Mouse (Mus musculus) lung, adult 2 months (tissue): Measurements from ENCODE around the gene Chrna4. TPM values are rescaled to one million over a fixed set of nuclear protein-coding genes. Genes with fewer than 3 reads are reported as not detected.

Experiments used
- DNase-seq: peaks from one replicate; pipeline ENCODE4 v3.0.0; 2022
- H3K4me1 ChIP-seq: fragments of 200-500 bp; 2 replicates; pipeline ENCODE4 v1.6.1; 2011; ENCODE audit warnings: low read length; ENCODE audit not compliant: control insufficient read depth, insufficient read depth
- H3K4me3 ChIP-seq: fragments of 200-500 bp; replicated peaks from 2 replicates; pipeline ENCODE3; 2011; ENCODE audit warnings: low read depth, mild to moderate bottlenecking, control low read depth, low read length; ENCODE audit errors: extremely low read depth
- CTCF ChIP-seq: fragments of 200-500 bp; IDR thresholded peaks from 2 replicates; pipeline ENCODE4 v1.5.1; 2011; ENCODE audit warnings: mild to moderate bottlenecking, low read length, control low read depth; ENCODE audit not compliant: insufficient read depth
- POLR2A ChIP-seq: fragments of 200-500 bp; IDR thresholded peaks from 2 replicates; pipeline ENCODE4 v1.6.1; 2011; ENCODE audit warnings: low read depth, mild to moderate bottlenecking, control low read depth, low read length, borderline replicate concordance; ENCODE audit errors: extremely low read depth
- WGBS: fragments of 180-500 bp; shearing (Covaris S2); methylation state at CpG from one replicate; pipeline ENCODE4 v1.1.7; 2018; 5-methylcytosine and 5-hydroxymethylcytosine counted together
- polyA plus RNA-seq: library from polyadenylated mRNA; depleted of rRNA; stranded (reverse); fragments of >200 nt; gene quantifications from 2 replicates; pipeline ENCODE4 v1.2.3, GENCODE M21; 2012

Gene Chrna4
- polyA plus RNA-seq, 1 experiment = not detected

DNA sequence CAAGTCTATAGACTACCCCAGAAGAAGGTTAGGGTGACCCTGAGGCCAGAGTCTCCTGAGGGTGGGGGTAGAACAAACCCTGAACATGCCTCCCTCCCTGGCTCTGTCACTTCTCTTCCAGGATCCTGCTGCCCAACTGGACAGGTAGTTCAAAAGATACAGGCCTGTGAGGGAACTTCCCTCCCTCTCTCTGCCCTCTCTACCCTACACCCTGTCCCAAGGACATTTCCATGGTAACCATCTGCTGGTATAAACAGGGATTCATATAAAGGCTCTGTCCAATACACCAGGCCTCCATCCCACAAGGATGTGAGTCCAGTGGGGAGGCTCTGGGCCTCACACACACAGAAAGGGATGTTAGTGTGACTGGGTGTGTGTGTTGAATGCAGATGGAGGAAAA is 970 bp downstream of the Chrna4 start:
- H3K4me1 ChIP-seq = no peaks in the 10 kb centered on the region
- TF ChIP-seq POLR2A = no peak
- no peak for TF ChIP-seq CTCF
- no peak for DNase-seq
- no peak overlapping the region for H3K4me3 ChIP-seq

DNA sequence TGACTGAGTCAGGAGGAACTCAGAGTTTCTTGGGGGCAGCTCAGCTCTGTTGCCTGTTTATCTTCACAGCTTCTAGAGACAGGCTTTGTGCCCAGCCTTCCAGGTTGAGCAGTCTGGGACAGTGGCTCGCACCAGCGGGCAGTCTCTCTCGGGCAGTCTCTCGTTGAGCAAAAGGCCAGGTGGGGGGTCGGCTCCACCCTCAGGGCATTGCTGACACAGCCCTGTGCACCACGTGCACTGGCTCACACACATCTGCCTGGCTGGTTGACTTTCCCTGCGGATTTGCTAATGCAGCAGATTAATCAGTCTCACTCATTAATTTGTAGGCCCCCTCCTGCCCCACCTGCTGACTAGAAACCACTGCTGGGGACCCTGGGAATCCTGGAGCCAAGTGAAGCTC is 1.4 kb downstream of the Chrna4 start:
- DNase-seq = no peak
- H3K4me1 ChIP-seq = no peaks in the 10 kb centered on the region

GRCm38 (mm10) chr2:181039356-181039680 is 4.0 kb downstream of the Chrna4 start:
- WGBS = 2% methylated on average over 16 of the region's 16 CpGs
- H3K4me3 ChIP-seq = no peak overlapping the region
- TF ChIP-seq CTCF (no peak), POLR2A (no peak)
- no peaks in the 10 kb centered on the region for H3K4me1 ChIP-seq
- DNase-seq = no peak

More for the DNA sequence above, 1.4 kb downstream of the Chrna4 start:
- no peak for TF ChIP-seq POLR2A
- no peak for TF ChIP-seq CTCF
- no peak overlapping the region for H3K4me3 ChIP-seq
- WGBS = 19% methylated on average over 7 of the region's 7 CpGs

DNA sequence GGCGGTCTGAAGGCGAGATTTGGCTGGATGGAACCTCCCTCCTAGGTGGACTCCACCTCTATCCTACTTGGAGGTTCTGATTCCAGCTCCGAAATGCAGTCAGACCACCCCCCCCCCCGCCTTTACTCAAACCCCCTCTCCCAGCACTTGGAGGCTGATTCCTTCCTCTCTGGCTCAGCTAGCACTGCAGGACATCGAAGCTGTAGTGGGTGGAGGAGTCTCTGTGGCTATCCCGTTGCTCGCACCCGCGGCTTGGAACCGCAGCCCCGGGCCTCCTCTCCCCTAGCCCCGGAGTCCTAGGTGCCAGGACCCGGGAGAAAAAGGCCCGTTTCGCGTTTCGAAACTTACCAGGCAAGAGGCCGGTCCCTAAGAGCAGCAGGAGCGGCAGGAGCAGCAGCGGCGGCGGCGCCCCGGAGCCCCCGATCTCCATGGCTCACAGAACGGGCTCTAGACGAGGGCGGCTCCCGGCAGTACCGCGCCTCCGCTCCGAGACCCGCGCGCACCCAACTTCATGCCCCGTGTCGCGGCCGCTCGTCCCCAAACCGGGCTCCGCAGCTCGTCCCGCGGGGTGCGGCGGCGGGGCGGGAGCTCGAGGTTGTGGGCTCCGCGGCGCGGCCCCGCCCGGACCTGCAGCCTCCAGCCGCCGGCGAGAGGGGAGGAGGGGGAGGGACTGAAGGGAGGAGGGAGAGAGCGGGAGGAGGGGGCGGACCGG is 4.5 kb downstream of the Chrna4 start:
- WGBS = 1% methylated on average over 58 of the region's 63 CpGs
- H3K4me1 ChIP-seq = no peaks in the 10 kb centered on the region
- no peak for TF ChIP-seq POLR2A
- no peak for TF ChIP-seq CTCF
- H3K4me3 ChIP-seq = no peak overlapping the region
- no peak for DNase-seq

DNA sequence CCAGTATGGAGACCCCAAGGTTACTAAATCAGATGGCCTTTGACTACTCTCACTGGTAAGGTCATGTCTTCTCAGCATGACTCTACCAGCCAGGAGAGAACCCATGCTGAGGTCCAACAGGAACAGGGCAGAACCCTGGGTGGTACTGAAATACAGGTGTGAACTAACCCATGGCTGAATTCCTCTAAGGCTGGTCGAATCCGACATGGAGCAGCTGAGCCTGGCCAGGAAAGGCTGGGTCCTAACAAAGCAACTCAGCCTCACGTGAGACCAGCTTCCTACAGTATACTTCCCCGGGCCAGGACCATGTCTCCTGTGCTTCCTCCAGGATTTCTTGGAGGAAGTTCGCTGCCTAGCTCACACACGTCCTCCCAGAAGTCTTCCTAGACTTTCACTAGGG is 6.8 kb downstream of the Chrna4 start:
- Histone ChIP-seq H3K4me3 (no peak overlapping the region), H3K4me1 (no peaks in the 10 kb centered on the region)
- no peak for DNase-seq
- 50% methylated on average over 6 of the region's 6 CpGs for WGBS
- TF ChIP-seq POLR2A (no peak), CTCF (no peak)

DNA sequence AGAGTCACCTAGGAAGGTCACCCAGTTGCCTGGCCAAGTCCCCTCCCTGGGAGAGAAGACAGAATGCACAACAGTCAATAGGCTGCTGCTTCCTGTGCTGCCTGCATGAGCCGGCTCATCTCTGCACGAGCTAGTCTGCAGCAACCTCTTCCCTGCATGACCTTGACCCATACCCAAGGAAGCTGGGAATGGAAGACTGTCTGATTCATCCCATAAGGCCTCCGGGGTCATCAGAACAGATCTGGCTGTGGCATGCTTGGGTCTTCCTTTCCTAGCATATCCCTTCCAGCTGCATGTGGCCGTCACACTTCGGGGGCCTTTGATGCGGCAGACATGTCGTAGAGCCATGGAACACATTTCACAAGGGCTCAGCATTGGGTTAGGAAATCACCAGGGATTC is 8.2 kb downstream of the Chrna4 start:
- no peak for TF ChIP-seq CTCF
- TF ChIP-seq POLR2A = no peak
- Histone ChIP-seq H3K4me1 (no peaks in the 10 kb centered on the region), H3K4me3 (no peak overlapping the region)
- 72% methylated on average over 7 of the region's 7 CpGs for WGBS
- no peak for DNase-seq

- Histone ChIP-seq H3K4me1 (no peaks in the 10 kb centered on the region), H3K4me3 (no peak overlapping the region)
- DNase-seq = no peak
- WGBS = 39% methylated on average over 6 of the region's 6 CpGs
- TF ChIP-seq CTCF = no peak
- no peak for TF ChIP-seq POLR2A
Measured at GRCm38 (mm10) chr2:181033310-181033709, 10.0 kb downstream of the Chrna4 start.

DNA sequence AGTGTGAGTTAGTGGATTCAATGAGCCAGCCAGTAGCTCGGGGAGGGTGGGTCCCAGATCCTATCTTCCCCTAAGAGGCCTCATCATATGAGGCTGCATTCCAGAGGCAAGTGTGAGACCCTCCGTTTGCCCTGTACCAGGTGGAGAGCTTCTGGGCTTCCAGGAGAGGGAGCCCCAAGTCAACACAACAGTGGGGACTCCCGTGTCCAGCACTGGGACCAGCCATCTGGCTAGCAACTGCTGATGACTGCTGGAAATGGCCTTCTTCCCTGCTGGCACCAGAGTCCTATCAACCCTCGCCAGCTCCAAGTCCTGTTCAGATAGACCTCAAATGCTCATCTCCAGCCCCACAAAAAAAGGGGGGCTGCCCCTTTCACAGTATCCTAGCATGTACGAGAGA is 10.9 kb downstream of the Chrna4 start:
- 28% methylated on average over 5 of the region's 5 CpGs for WGBS
- H3K4me1 ChIP-seq = no peaks in the 10 kb centered on the region
- H3K4me3 ChIP-seq = no peak overlapping the region
- TF ChIP-seq CTCF = no peak
- TF ChIP-seq POLR2A = no peak
- no peak for DNase-seq

DNA sequence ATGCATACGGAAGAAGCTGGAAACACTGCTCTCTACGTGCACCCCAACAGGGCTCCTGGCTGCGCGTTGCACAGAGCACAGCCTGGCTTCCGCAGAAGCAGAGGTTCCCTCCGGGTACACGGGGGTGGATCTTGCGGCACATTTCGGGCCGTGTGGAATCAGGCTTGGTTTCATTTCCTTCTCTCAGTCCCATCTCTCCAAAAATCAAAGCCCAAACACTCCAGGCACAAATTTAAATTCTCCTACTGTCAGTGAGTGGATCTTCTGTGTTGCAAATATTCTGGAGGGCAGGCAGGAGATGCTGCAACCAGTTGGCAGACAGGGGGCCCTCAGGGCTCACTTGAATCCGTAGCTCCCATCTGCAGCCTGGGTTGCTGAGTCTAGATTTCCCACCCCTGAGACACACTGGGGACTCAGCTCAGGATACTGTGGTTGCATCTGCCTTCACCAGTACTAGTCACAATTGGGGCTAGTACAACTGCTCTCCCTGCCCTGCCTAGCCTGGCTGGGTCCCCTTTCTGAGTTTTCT is 11.9 kb downstream of the Chrna4 start:
- no peaks in the 10 kb centered on the region for H3K4me1 ChIP-seq
- no peak for DNase-seq
- WGBS = 79% methylated on average over 11 of the region's 11 CpGs
- TF ChIP-seq POLR2A (no peak), CTCF (no peak)
- H3K4me3 ChIP-seq = no peak overlapping the region

- no peak overlapping the region for H3K4me3 ChIP-seq
- WGBS = 82% methylated on average over 5 of the region's 5 CpGs
- TF ChIP-seq CTCF (no peak), POLR2A (no peak)
- H3K4me1 ChIP-seq = no peaks in the 10 kb centered on the region
- DNase-seq = no peak
Measured at GRCm38 (mm10) chr2:181008339-181008738, 35.0 kb downstream of the Chrna4 start.
